Mouse (Mus musculus) ES-E14 (cell line): ENCODE measurements around the gene Tmem231.

Experiments used
- CHD2 ChIP-seq: IDR thresholded peaks from 2 replicates; pipeline ENCODE4 v1.6.1; 2014; ENCODE audit warnings: mild to moderate bottlenecking, low read depth, low read length, inconsistent platforms
- HCFC1 ChIP-seq: IDR thresholded peaks from 2 replicates; pipeline ENCODE4 v1.6.1; 2012; ENCODE audit warnings: low read length, inconsistent platforms, borderline replicate concordance; ENCODE audit not compliant: insufficient read depth
- MAFK ChIP-seq: IDR thresholded peaks from 2 replicates; pipeline ENCODE4 v1.6.1; 2014; ENCODE audit warnings: mild to moderate bottlenecking, low read depth, low read length, inconsistent platforms; ENCODE audit not compliant: insufficient read depth
- ZC3H11A ChIP-seq: IDR thresholded peaks from 2 replicates; pipeline ENCODE4 v1.6.1; 2012; ENCODE audit warnings: low read depth, mild to moderate bottlenecking, inconsistent platforms, low read length, borderline replicate concordance

DNA sequence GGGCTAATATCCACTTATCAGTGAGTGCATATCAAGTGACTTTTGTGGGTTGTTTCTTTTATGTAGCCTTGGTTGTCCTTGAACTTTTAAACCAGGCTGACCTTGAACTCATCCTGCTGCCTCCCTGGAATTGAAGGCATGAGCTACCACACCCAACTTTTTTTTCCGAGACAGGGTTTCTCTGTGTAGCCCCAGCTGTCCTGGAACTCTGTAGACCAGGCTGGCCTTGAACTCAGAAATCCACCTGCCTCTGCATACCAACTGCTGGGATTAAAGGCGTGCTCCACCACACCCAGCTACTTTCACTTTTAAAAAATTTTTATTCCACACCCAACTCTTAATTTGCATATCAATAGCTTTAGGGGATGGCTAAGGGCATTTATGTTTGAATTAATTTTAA lies 9.9 kb upstream of the Tmem231 start:
- no peak for TF ChIP-seq MAFK
- no peak for TF ChIP-seq ZC3H11A
- no peak for TF ChIP-seq CHD2
- no peak for TF ChIP-seq HCFC1
